Mouse (Mus musculus): Measurements from ENCODE around the gene Naa10.

Naa10 gene

GRCm38 (mm10) chrX:73921823-73922549 lies at the start of gene Naa10, which contains the start of gene Arhgap4:
Gene Naa10, minus strand, starts transcription at chrX:73921944.
Gene Arhgap4, minus strand, starts transcription at chrX:73921870.
- in situ Hi-C loops (cut with MboI; ENCODE audit: unreplicated experiment in 2 of 2), result no loop called here

GRCm38 (mm10) chrX:73970781-73971180 lies 49.0 kb upstream of the Naa10 start:
- in situ Hi-C loops (cut with MboI; ENCODE audit: unreplicated experiment in 2 of 2), result loop anchor here in 1 of 2 experiments (25.0 kb wide), 1 partner anchor 292 kb away; the partner anchor contains the start of genes Emd and Rpl10

GRCm38 (mm10) chrX:73969729-73970128 lies 48.0 kb upstream of the Naa10 start:
- in situ Hi-C loops (cut with MboI; ENCODE audit: unreplicated experiment in 2 of 2), result loop anchor here (10.0 to 25.0 kb wide), 5 partner anchors 55 to 425 kb away; partner anchors contain the start of genes Emd (in 1 of the 2), Fam3a (in 1 of the 2), Flna (in 1 of the 2) and Ikbkg (in 1 of the 2)

GRCm38 (mm10) chrX:73969167-73969566 lies 47.4 kb upstream of the Naa10 start:
- in situ Hi-C loops (cut with MboI; ENCODE audit: unreplicated experiment in 2 of 2), result loop anchor here (10.0 to 25.0 kb wide), 5 partner anchors 56 to 426 kb away; partner anchors contain the start of genes Emd (in 1 of the 2), Fam3a (in 1 of the 2), Flna (in 1 of the 2) and Ikbkg (in 1 of the 2)

GRCm38 (mm10) chrX:73967177-73968075 lies 45.7 kb upstream of the Naa10 start:
- in situ Hi-C loops (cut with MboI; ENCODE audit: unreplicated experiment in 2 of 2), result loop anchor here (10.0 to 25.0 kb wide), 5 partner anchors 57 to 427 kb away; partner anchors contain the start of genes Emd (in 1 of the 2), Fam3a (in 1 of the 2), Flna (in 1 of the 2) and Ikbkg (in 1 of the 2)

GRCm38 (mm10) chrX:73966248-73967176 lies 44.8 kb upstream of the Naa10 start, which contains the start of gene Hcfc1:
Gene Hcfc1, minus strand, starts transcription at chrX:73966357.
- in situ Hi-C loops (cut with MboI; ENCODE audit: unreplicated experiment in 2 of 2), result loop anchor here (10.0 to 25.0 kb wide), 5 partner anchors 58 to 428 kb away; partner anchors contain the start of genes Emd (in 1 of the 2), Fam3a (in 1 of the 2), Flna (in 1 of the 2) and Ikbkg (in 1 of the 2)

- in situ Hi-C loops (cut with MboI; ENCODE audit: unreplicated experiment in 2 of 2), result loop anchor here (10.0 to 25.0 kb wide), 5 partner anchors 59 to 429 kb away; partner anchors contain the start of genes Emd (in 1 of the 2), Fam3a (in 1 of the 2), Flna (in 1 of the 2) and Ikbkg (in 1 of the 2)
Observed at GRCm38 (mm10) chrX:73965307-73965706, 43.6 kb upstream of the Naa10 start.

- in situ Hi-C loops (cut with MboI; ENCODE audit: unreplicated experiment in 2 of 2), result loop anchor here (10.0 to 25.0 kb wide), 5 partner anchors 60 to 430 kb away; partner anchors contain the start of genes Emd (in 1 of the 2), Fam3a (in 1 of the 2), Flna (in 1 of the 2) and Ikbkg (in 1 of the 2)
Observed at GRCm38 (mm10) chrX:73964363-73964762, 42.6 kb upstream of the Naa10 start.

- in situ Hi-C loops (cut with MboI; ENCODE audit: unreplicated experiment in 2 of 2), result loop anchor here (5.0 to 25.0 kb wide), 4 partner anchors 163 to 460 kb away; partner anchors contain the start of genes Emd (in 1 of the 2) and Rpl10 (in 1 of the 2)
Observed at GRCm38 (mm10) chrX:73954988-73955387, 33.2 kb upstream of the Naa10 start.

GRCm38 (mm10) chrX:73952603-73953002 lies 30.9 kb upstream of the Naa10 start:
- in situ Hi-C loops (cut with MboI; ENCODE audit: unreplicated experiment in 2 of 2), result loop anchor here (5.0 to 25.0 kb wide), 4 partner anchors 160 to 462 kb away; partner anchors contain the start of genes Emd (in 1 of the 2) and Rpl10 (in 1 of the 2)

GRCm38 (mm10) chrX:73949341-73949740 lies 27.6 kb upstream of the Naa10 start:
- in situ Hi-C loops (cut with MboI; ENCODE audit: unreplicated experiment in 2 of 2), result loop anchor here (5.0 to 10.0 kb wide), 2 partner anchors 52 to 55 kb away; partner anchors contain the start of genes L1cam (in 2 of the 2) and Avpr2 (in 1 of the 2)

GRCm38 (mm10) chrX:73948647-73949046 lies 26.9 kb upstream of the Naa10 start:
- in situ Hi-C loops (cut with MboI; ENCODE audit: unreplicated experiment in 2 of 2), result loop anchor here (5.0 to 10.0 kb wide), 2 partner anchors 51 to 54 kb away; partner anchors contain the start of genes L1cam (in 2 of the 2) and Avpr2 (in 1 of the 2)

GRCm38 (mm10) chrX:73946896-73947295 lies 25.2 kb upstream of the Naa10 start:
- in situ Hi-C loops (cut with MboI; ENCODE audit: unreplicated experiment in 2 of 2), result loop anchor here (5.0 to 10.0 kb wide), 2 partner anchors 50 to 52 kb away; partner anchors contain the start of genes L1cam (in 2 of the 2) and Avpr2 (in 1 of the 2)

GRCm38 (mm10) chrX:73942294-73942693 lies 20.6 kb upstream of the Naa10 start:
- in situ Hi-C loops (cut with MboI; ENCODE audit: unreplicated experiment in 2 of 2), result loop anchor here in 1 of 2 experiments (10.0 kb wide), 1 partner anchor 47 kb away; the partner anchor contains the start of genes Avpr2 and L1cam

- in situ Hi-C loops (cut with MboI; ENCODE audit: unreplicated experiment in 2 of 2), result loop anchor here in 1 of 2 experiments (10.0 kb wide), 1 partner anchor 47 kb away; the partner anchor contains the start of genes Avpr2 and L1cam
Observed at GRCm38 (mm10) chrX:73941860-73942259, 20.1 kb upstream of the Naa10 start.

GRCm38 (mm10) chrX:73931871-73932270 lies 10.1 kb upstream of the Naa10 start:
- in situ Hi-C loops (cut with MboI; ENCODE audit: unreplicated experiment in 2 of 2), result loop anchor here in 1 of 2 experiments (10.0 kb wide), 1 partner anchor 127 kb away; no protein-coding TSS in a partner anchor

GRCm38 (mm10) chrX:73930402-73931062 lies 8.8 kb upstream of the Naa10 start, which contains the start of gene Renbp:
Gene Renbp, minus strand, starts transcription at chrX:73930850.
- in situ Hi-C loops (cut with MboI; ENCODE audit: unreplicated experiment in 2 of 2), result loop anchor here in 1 of 2 experiments (10.0 kb wide), 1 partner anchor 126 kb away; no protein-coding TSS in a partner anchor

All from v-Abl transformed pro-B cells (cell line).